Mouse (Mus musculus) cerebellum, adult 2 months (tissue): ENCODE data around the gene Ssb.

ENCODE experiments used
- CTCF ChIP-seq: fragments of 200-500 bp; IDR thresholded peaks from 2 replicates; pipeline ENCODE4 v1.5.1; 2011; ENCODE audit warnings: low read depth, mild to moderate bottlenecking, control low read depth, low read length, moderate library complexity, borderline replicate concordance; ENCODE audit not compliant: insufficient read depth
- POLR2A ChIP-seq: fragments of 200-500 bp; IDR thresholded peaks from 2 replicates; pipeline ENCODE4 v1.6.1; 2011; ENCODE audit warnings: low read length, control low read depth, borderline replicate concordance; ENCODE audit not compliant: insufficient read depth

- no peak for TF ChIP-seq CTCF
- peak; percentile 68; the same call in 1 of the 2 replicates for TF ChIP-seq POLR2A
These were observed at the start of gene Ssb for GRCm38 (mm10) chr2:69861485-69862091.
